ENCODE assay signal across 17 mouse cellular contexts in genomic region chr16:9901433-9901832, GRCm38 (mm10).
DNase-seq lines count a peak whose midpoint lies in the region; ATAC-seq and TF ChIP-seq lines count a peak whose summit lies in the region.
"Had no signal": no experiment of that assay in that cellular context is flagged by ENCODE, and none has a peak within 500 bp of the region (broad histone marks: within the 10 kb centered on the region; RNA-seq: fewer than 3 reads in every experiment).

No protein-coding gene starts in this region.

- no peaks in the 10 kb centered on the region for H3K27me3 ChIP-seq in cerebellum, adult 2 months (ENCODE audit: control insufficient read depth, insufficient read depth, low read length)
- H3K27me3 ChIP-seq: embryonic facial prominence, embryonic 13.5 days; embryonic facial prominence, embryonic 15.5 days; forebrain, embryonic 12.5 days had no signal

- peaks cover 72% of the 10 kb centered on the region for H3K4me1 ChIP-seq in cerebellum, adult 2 months (ENCODE audit: control insufficient read depth, insufficient read depth, low read length)
- H3K4me1 ChIP-seq: embryonic facial prominence, embryonic 13.5 days; embryonic facial prominence, embryonic 15.5 days; forebrain, embryonic 10.5 days; forebrain, embryonic 12.5 days had no signal

- TF ChIP-seq POLR2A in cerebellum, adult 2 months (IDR thresholded peaks at IDR 0.05; ENCODE audit: borderline replicate concordance, insufficient read depth, low read length), result no peak

- no peak overlapping the region for H3K4me3 ChIP-seq in cerebellum, adult 2 months (replicated peaks; ENCODE audit: insufficient read depth, low read depth, low read length)
- no peak overlapping the region for H3K4me3 ChIP-seq in layer of hippocampus, adult 2 months
- H3K4me3 ChIP-seq: embryonic facial prominence, embryonic 13.5 days; embryonic facial prominence, embryonic 15.5 days; erythroblast, embryonic 14.5 days; forebrain, embryonic 10.5 days; forebrain, embryonic 12.5 days had no signal

- H3K27ac ChIP-seq in cerebellum, adult 2 months (ENCODE audit: insufficient read depth, low read length), result peak overlapping the region; percentile 96
- peak overlapping the region; percentile 75 for H3K27ac ChIP-seq in layer of hippocampus, adult 2 months
- H3K27ac ChIP-seq: embryonic facial prominence, embryonic 13.5 days; embryonic facial prominence, embryonic 15.5 days; forebrain, embryonic 10.5 days; forebrain, embryonic 12.5 days had no signal

- no peak for ATAC-seq in cerebellum, adult (ENCODE audit: insufficient number of reproducible peaks, low FRiP score, low TSS enrichment)
- ATAC-seq: forebrain, embryonic 14.5 days; forebrain, embryonic 16.5 days had no signal

- TF ChIP-seq CTCF in cerebellum, adult 2 months (IDR thresholded peaks at IDR 0.05; ENCODE audit: borderline replicate concordance, insufficient read depth, low read depth, low read length), result no peak
- TF ChIP-seq CTCF in layer of hippocampus, adult 2 months (conservative IDR thresholded peaks at IDR 0.05), result no peak

- 16% methylated on average over 1 of the region's 1 CpGs for whole genome bisulfite sequencing in cerebellum, adult 2 months

- no peak for DNase-seq in cerebellum, adult 2 months
- DNase-seq in cerebellum, postnatal 4 days (ENCODE audit: low spot score in 2 of 2), result no peak
- DNase-seq in cerebellum, adult 9-11 months, result peak; percentile 59
- DNase-seq in layer of hippocampus, adult 2 months (ENCODE audit: low spot score in 2 of 2), result no peak
- DNase-seq in layer of hippocampus, postnatal 25 days (ENCODE audit: extremely low spot score in 1 of 2, low spot score in 1 of 2), result no peak
- DNase-seq: adrenal gland, postnatal 10 days; adrenal gland, postnatal 25 days; cerebellum, adult 8-10 months; embryo, embryonic 11 days had no signal
